Mouse (Mus musculus) heart, embryonic 11.5 days (tissue): ENCODE measurements around the gene Synrg. TPM values are rescaled to one million over a fixed set of nuclear protein-coding genes. Genes with fewer than 3 reads are reported as not detected.

ENCODE experiments used
- ATAC-seq: fragments of 200-750 bp; cut with Nextera tagmentation; replicated peaks from 2 replicates; pipeline ENCODE4 v1.8.0; 2017; ENCODE audit warnings: moderate library complexity; ENCODE audit not compliant: insufficient number of reproducible peaks, low FRiP score, low TSS enrichment
- H3K27ac ChIP-seq: fragments of 300-500 bp; sonication (generic); 2 replicates; pipeline ENCODE4 v1.5.1; 2014; ENCODE audit warnings: mild to moderate bottlenecking, low read depth, low read length
- H3K27me3 ChIP-seq: fragments of 300-500 bp; sonication (generic); 2 replicates; pipeline ENCODE4 v1.6.1; 2014; ENCODE audit warnings: mild to moderate bottlenecking, low read length, mixed read lengths; ENCODE audit not compliant: control insufficient read depth, insufficient read depth
- H3K36me3 ChIP-seq: fragments of 300-500 bp; sonication (generic); 2 replicates; pipeline ENCODE4 v1.6.1; 2014; ENCODE audit warnings: mild to moderate bottlenecking, low read length, moderate library complexity, mixed read lengths; ENCODE audit not compliant: control insufficient read depth, insufficient read depth
- H3K4me1 ChIP-seq: fragments of 300-500 bp; sonication (generic); 2 replicates; pipeline ENCODE4 v1.6.1; 2014; ENCODE audit warnings: low read length; ENCODE audit not compliant: control insufficient read depth, insufficient read depth
- H3K4me2 ChIP-seq: fragments of 300-500 bp; sonication (generic); 2 replicates; pipeline ENCODE4 v1.6.1; 2014; ENCODE audit warnings: mild to moderate bottlenecking, moderate library complexity
- H3K4me3 ChIP-seq: fragments of 300-500 bp; sonication (generic); 2 replicates; pipeline ENCODE4 v1.5.1; 2014; ENCODE audit warnings: low read depth, low read length
- H3K9ac ChIP-seq: fragments of 300-500 bp; sonication (generic); 2 replicates; pipeline ENCODE4 v1.6.1; 2014; ENCODE audit warnings: mild to moderate bottlenecking, low read depth, low read length, moderate library complexity
- H3K9me3 ChIP-seq: fragments of 300-500 bp; sonication (generic); replicated peaks from 2 replicates; pipeline ENCODE4 v1.6.1; 2016; ENCODE audit warnings: low read length; ENCODE audit not compliant: control insufficient read depth
- WGBS: fragments of 180-500 bp; shearing (Covaris S2); extraction: QIAGEN DNeasy Blood & Tissue Kit; methylation state at CpG from one replicate; pipeline ENCODE4 v1.1.7; 2014; ENCODE audit not compliant: insufficient replicate concordance; 5-methylcytosine and 5-hydroxymethylcytosine counted together
- polyA plus RNA-seq: library from polyadenylated mRNA; unstranded; fragments of >200 nt; fragmentation: Nextera tagmentation; extraction: Ambion mirVana; gene quantifications from 2 replicates; pipeline ENCODE4 v1.2.1, GENCODE M21; 2014

Gene Synrg
- polyA plus RNA-seq, 1 experiment from 2014 or later: 7.1 TPM

DNA sequence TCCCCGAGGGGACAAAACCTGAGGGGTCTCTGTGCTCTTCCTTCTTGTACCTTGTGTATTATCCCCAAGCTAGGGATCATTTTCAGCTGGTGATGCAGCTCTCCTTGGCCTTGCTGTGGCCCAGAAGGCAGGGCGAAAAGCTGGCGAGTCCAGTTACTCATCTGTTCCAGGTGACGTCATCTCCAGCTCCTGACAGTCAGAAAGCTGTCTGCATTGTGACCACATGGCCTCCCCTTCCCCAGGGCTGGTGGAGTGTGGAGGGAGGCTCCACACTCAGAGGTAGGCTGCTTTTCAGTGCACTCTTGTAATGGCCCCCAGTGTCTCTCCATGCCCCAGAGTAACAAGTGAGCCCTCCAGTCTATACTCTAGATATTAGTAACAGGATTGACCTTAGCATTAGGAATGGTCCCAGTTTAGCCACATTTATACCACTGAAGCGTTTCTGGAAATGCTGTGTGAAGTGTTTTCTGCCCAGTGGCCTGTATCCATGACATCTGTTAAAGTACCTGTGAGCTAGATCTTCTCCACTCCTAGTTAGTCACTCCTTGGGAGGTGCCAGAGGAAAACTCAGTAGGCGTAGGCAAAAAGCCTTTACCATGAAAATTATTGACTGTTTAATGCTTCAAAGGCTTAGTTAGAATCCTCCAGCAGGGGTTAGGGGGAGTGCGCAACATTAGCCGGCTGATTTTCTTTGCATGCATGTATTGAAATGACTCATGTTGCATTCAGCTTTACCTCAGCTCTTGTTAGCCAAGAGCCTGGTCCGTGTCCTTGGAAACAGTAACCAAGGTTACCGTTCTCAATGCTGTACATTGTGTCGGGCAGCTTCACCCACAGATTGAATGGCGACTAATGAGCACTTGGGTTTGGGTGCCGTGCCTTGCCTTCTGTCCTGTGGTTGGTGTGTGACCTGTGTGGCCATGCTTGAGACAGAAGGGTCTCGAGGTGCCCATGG, 78.9 kb downstream of the Synrg start:
- H3K27ac ChIP-seq: no peak overlapping the region
- no peaks in the 10 kb centered on the region for H3K27me3 ChIP-seq
- no peak overlapping the region for H3K9ac ChIP-seq
- no peaks in the 10 kb centered on the region; the same call in 1 of the 2 replicates for H3K4me1 ChIP-seq
- 78% methylated on average over 14 of the region's 14 CpGs for WGBS
- ATAC-seq: no peak
- H3K4me3 ChIP-seq: no peak overlapping the region
- no peaks in the 10 kb centered on the region for H3K9me3 ChIP-seq
- H3K36me3 ChIP-seq: no peaks in the 10 kb centered on the region
- H3K4me2 ChIP-seq: no peak overlapping the region

DNA sequence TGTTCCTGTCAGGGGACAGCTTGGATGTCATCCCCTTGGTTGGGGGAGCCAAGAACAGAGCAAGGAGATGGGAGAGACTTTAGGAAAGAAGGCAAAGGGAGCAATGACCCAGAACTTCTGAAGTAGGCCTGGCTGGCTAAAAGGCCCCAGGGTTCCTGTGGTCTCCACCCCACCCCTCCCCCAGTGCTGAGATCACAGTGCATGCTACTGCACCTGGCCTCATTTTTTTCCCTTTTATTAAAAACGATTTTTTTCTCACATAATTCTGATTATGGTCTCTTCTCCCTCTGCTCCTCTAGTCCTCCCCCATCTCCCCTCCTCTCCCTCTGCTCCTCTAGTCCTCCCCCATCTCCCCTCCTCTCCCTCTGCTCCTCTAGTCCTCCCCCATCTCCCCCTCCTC, 80.8 kb downstream of the Synrg start:
- H3K36me3 ChIP-seq: no peaks in the 10 kb centered on the region
- no peak overlapping the region for H3K9ac ChIP-seq
- no peak overlapping the region for H3K27ac ChIP-seq
- no peak overlapping the region for H3K4me3 ChIP-seq
- 17% methylated on average over 1 of the region's 1 CpGs for WGBS
- H3K4me1 ChIP-seq: no peaks in the 10 kb centered on the region; the same call in 1 of the 2 replicates
- ATAC-seq: no peak
- H3K9me3 ChIP-seq: no peaks in the 10 kb centered on the region
- H3K4me2 ChIP-seq: no peak overlapping the region
- no peaks in the 10 kb centered on the region for H3K27me3 ChIP-seq

DNA sequence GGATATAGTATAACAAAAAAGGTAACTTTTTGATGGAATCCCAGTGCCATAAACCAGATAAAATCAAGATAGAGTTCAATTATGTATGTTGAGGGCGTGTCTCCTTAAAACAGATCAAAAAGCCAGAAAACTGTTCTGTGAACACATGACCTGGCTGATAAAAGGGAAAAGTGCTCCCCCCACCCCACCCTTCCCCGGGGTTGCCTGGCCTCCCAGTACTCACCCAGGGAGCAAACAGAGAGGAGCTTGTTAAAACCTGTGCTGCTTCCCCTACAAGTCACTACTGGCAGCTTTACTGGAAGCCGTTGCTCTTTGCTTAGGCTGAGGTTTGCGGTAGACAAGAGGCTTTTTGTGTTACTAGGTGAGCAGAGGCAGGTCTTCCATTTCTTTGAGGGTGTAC, 83.0 kb downstream of the Synrg start:
- no peaks in the 10 kb centered on the region for H3K9me3 ChIP-seq
- H3K4me1 ChIP-seq: no peaks in the 10 kb centered on the region; the same call in 1 of the 2 replicates
- H3K36me3 ChIP-seq: no peaks in the 10 kb centered on the region
- no peaks in the 10 kb centered on the region for H3K27me3 ChIP-seq
- H3K4me3 ChIP-seq: no peak overlapping the region
- ATAC-seq: no peak
- H3K4me2 ChIP-seq: no peak overlapping the region
- H3K9ac ChIP-seq: no peak overlapping the region
- 61% methylated on average over 4 of the region's 4 CpGs for WGBS
- H3K27ac ChIP-seq: no peak overlapping the region

DNA sequence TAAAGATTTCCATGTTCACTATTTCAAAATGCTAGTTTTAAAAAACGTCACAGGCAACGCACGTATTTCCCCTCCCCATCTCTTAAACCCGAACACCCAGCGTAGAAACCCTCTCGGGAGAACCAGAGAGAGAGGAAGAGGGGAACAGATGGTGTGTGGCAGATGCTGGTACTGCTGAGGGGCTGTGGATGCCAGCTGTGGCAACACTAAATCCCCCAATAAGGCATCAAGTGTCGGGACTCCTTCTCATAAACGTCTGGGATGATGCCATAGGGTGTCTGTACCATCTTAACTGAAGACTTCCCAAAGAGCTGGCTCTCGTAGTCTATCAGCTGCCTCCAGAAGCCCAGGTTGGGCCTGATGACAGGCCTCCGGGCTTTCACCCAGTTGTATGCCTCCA, 84.2 kb downstream of the Synrg start:
- H3K9me3 ChIP-seq: no peaks in the 10 kb centered on the region
- no peak for ATAC-seq
- no peaks in the 10 kb centered on the region for H3K4me1 ChIP-seq
- no peak overlapping the region for H3K9ac ChIP-seq
- H3K27me3 ChIP-seq: no peaks in the 10 kb centered on the region
- H3K27ac ChIP-seq: no peak overlapping the region
- H3K36me3 ChIP-seq: no peaks in the 10 kb centered on the region
- 79% methylated on average over 10 of the region's 10 CpGs for WGBS
- no peak overlapping the region for H3K4me3 ChIP-seq
- H3K4me2 ChIP-seq: no peak overlapping the region

DNA sequence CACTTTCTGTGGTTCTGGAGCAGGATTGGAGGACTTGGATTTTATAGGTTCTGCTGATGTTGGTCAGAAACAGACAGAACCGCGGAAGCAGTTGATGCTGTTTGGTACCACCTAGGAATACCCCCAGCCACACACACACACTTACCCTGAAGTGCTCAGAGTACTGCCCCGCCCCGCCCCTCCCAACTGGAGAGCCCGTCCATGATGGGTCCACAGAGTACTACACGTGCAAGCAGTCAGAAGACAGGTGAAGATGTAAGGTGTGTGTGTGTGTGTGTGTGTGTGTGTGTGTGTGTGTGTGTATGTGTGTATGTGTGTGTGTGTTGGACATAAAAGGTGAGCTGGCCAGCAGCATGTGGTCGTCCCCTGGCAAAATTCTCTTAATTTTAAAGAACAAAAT, 88.8 kb downstream of the Synrg start:
- Histone ChIP-seq H3K27ac (no peak overlapping the region), H3K4me2 (no peak overlapping the region), H3K27me3 (no peaks in the 10 kb centered on the region), H3K4me1 (no peaks in the 10 kb centered on the region), H3K36me3 (no peaks in the 10 kb centered on the region), H3K4me3 (no peak overlapping the region), H3K9ac (no peak overlapping the region), H3K9me3 (peaks cover 3% of the 10 kb centered on the region; the same call in 1 of the 2 replicates)
- 81% methylated on average over 7 of the region's 7 CpGs for WGBS
- ATAC-seq: no peak

DNA sequence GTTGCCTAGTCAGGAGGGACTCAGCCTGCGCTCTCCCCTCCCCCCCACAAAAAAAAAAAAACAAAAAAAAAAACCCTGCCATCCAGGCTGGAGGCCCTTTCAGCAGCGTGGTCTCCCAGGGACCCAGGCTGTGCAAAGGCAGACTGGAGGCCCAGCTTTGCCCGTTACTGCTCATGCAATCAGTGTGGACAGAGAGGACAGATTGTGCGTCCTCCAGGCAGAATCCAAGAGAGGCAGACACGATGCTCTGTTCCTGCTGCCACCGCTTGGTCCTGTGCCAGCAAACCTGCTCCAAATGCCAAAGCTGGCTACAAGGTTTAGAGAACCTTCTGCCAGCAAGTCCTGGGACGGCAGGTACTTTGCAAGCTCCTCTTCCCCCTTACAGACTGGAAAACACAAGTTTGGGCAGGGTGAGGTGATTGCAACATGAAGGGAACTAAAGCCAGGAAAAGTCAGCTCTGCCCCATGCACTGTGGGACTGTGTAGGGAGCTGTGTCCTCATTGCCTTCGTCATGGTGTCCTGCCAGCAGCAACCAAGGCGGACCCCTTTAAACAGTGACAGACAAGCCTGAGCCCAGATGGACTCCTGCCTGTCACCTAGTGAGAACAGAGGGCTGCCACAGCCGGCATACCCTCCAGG, 89.4 kb downstream of the Synrg start:
- Histone ChIP-seq H3K4me3 (no peak overlapping the region), H3K27ac (no peak overlapping the region), H3K27me3 (no peaks in the 10 kb centered on the region), H3K36me3 (no peaks in the 10 kb centered on the region), H3K9ac (no peak overlapping the region), H3K4me2 (no peak overlapping the region), H3K9me3 (peaks cover 3% of the 10 kb centered on the region; the same call in 1 of the 2 replicates), H3K4me1 (no peaks in the 10 kb centered on the region)
- no peak for ATAC-seq
- 63% methylated on average over 10 of the region's 10 CpGs for WGBS

DNA sequence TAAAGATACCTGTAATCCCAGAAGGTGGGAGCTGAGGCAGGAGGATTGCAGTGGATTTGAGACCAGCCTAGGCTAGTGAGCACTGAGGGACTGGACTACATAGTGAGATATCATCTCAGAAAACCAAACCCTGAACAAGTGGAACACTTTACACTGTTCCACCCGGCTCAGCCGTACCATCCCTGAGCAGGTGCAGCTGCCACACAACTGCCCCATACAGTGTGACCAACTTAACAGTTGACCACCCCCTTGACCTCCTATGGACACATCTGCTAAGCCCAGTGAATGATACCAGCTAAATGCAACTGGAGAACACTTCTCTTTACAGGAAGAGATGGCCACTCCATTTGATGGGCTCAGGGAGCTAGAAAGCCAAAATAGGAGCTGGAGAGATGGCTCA, 93.2 kb downstream of the Synrg start:
- Histone ChIP-seq H3K27me3 (no peaks in the 10 kb centered on the region), H3K4me3 (no peak overlapping the region), H3K9me3 (peaks cover 3% of the 10 kb centered on the region; the same call in 1 of the 2 replicates), H3K9ac (no peak overlapping the region), H3K27ac (no peak overlapping the region), H3K4me1 (peaks cover under 1% of the 10 kb centered on the region; the same call in 1 of the 2 replicates), H3K36me3 (no peaks in the 10 kb centered on the region), H3K4me2 (no peak overlapping the region)
- ATAC-seq: no peak
- 88% methylated on average over 2 of the region's 2 CpGs for WGBS

DNA sequence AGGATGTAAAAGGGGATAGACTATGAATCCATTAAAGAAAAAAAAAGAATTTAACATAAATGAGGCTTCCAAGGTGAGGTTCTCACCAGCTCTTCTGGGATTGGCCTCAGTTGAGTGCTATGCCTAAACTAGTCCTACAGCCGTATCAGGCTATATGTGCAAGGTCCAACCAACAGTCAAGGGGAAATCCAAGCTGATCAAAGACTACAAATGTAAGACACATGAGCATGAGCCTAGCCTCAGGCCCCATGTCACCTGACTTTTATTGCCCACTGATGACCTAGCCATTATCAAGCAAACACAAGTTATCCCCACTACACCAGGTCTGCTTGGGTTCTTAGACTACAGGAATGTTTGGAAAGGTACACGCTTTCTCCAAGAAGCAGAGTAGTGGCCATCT, 95.6 kb downstream of the Synrg start:
- WGBS: 83% methylated on average over 2 of the region's 2 CpGs
- Histone ChIP-seq H3K4me1 (peaks cover 8% of the 10 kb centered on the region; the same call in 1 of the 2 replicates), H3K4me3 (no peak overlapping the region), H3K9ac (no peak overlapping the region), H3K36me3 (no peaks in the 10 kb centered on the region), H3K9me3 (peaks cover 3% of the 10 kb centered on the region; the same call in 1 of the 2 replicates), H3K27me3 (no peaks in the 10 kb centered on the region), H3K4me2 (no peak overlapping the region), H3K27ac (no peak overlapping the region)
- no peak for ATAC-seq
